Mouse (Mus musculus) A20 (cell line): ENCODE measurements around the gene Eprs.

ENCODE experiments used
- DNase-seq: peaks from one replicate; pipeline ENCODE4 v3.0.0-alpha.2; 2011; ENCODE audit warnings: low read depth, low spot score

Eprs gene

DNA sequence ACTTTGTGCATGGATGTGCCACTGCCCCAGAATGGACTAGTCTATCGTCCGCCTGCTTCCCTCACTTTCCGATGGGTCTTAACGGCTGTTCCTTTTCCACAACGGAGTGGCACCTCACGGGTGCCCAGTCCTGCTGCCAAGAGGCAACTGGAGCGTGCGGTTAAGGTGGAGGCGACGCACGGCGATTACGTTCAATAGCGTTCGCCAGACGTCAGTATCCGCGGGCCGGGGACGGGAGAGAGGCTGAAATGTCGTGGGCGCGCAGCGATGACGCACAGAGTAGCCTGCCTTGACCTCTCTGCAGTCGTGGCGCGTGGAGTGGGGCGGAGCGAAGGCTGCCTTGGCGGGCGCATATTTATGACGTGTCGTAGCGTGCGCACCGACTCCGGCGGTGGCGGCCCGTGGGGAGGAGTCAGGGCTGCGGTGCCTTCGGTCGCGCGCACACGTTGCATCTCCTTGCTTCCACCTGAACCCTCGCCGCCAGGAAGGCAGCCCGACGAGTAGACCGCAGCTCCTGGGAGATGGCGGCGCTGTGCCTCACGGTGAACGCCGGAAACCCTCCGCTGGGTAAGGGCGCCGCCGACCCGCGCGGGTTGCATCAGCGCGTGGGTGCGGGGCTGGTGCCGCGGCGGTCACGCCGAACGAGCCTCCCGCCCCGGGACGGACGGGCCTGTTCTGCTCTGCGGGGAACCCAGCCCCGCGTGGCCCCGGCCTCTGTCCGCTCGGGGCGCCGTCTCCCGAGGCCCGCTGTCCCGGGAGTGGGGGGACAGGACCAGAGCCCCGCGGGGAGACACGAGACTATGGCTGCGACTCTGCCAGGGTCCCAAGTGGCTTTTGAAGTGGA, at the start of gene Eprs:
TSS of gene Eprs (plus strand) at position 368 of the 844 bp plus-strand sequence.
- DNase-seq: peak; percentile 98

GRCm38 (mm10) chr1:185314546-185314945, 48.3 kb upstream of the Eprs start:
- no peak for DNase-seq

GRCm38 (mm10) chr1:185315846-185316568, 46.8 kb upstream of the Eprs start:
- DNase-seq: no peak

GRCm38 (mm10) chr1:185327754-185328345, 35.0 kb upstream of the Eprs start:
- DNase-seq: peak; percentile 55

- DNase-seq: peak; percentile 96
These were observed 33.9 kb upstream of the Eprs start, which contains the start of gene Iars2 for GRCm38 (mm10) chr1:185328721-185329610. Gene Iars2, minus strand, starts transcription at chr1:185329396.

GRCm38 (mm10) chr1:185329851-185330250, 33.0 kb upstream of the Eprs start:
- DNase-seq: peak; percentile 58

DNA sequence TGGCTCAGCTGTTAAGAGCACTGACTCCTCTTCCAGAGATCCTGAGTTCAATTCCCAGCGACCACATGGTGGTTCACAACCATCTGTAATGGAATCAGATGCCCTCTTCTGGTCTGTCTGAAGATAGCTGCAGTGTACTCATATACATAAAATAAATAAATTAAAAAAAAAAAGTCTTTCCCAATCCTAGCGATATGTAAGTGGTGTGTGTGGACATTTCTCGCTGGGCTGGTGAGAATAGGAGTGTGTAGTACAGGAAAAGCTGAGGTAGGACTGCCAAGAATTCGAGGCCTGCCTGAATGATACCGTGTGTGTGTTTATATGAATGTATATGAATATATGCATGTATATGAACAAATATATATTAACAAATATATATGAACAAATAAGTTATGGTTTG, 31.5 kb upstream of the Eprs start:
- peak; percentile 39 for DNase-seq

DNA sequence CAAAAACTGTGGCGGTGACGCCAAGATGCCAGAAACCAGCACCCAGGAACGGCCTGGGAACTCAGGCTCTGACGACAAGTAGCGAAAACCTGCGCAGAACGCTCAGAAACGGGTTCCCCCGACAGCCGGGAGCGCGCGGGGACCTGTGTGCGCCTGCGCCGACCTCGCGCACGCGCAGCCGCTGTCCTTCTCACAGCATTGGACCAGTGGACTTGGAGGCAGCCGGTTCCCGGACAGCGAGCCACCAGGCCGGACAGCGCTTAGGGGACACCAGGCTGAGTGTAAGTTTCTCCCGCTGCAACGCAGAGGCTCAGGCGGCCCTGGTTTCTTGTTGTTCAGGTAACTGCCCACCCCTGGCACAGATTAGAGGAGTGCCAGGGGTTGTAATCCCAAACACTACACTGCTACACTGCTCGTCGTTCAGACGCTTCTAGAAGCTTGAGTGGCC, 30.8 kb upstream of the Eprs start, which contains the start of gene Bpnt1:
TSS of gene Bpnt1 (plus strand) at position 167 of the 448 bp plus-strand sequence.
- peak; percentile 94 for DNase-seq

- DNase-seq: no peak
These were observed 29.2 kb upstream of the Eprs start for GRCm38 (mm10) chr1:185333651-185334050.

GRCm38 (mm10) chr1:185334136-185334535, 28.7 kb upstream of the Eprs start:
- no peak for DNase-seq

DNA sequence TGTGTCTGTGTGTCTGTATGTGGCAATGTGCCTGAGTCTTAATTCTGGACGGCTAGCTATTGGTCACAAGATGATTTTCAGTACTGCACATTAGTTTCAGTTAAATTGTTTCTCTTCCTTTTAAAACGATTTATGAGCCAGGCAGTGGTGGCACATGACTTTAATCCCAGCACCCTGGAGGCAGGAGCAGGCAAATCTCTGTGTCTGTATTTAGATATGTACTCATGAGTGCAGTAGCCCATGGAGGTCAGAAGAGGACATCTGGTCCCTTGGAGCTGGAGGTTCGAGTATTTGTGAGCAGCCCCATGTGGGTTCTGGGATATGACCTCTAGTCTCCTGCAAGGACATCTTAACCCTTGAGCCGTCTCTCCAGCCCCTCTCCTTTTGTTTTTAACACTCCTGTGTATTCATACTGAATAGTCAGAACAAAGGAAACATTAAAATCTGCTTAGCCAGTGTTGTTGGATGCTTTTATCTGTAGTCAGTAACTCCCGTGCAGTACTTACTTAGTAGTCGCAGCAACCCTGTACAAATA, 27.5 kb upstream of the Eprs start:
- DNase-seq: peak; percentile 15

DNA sequence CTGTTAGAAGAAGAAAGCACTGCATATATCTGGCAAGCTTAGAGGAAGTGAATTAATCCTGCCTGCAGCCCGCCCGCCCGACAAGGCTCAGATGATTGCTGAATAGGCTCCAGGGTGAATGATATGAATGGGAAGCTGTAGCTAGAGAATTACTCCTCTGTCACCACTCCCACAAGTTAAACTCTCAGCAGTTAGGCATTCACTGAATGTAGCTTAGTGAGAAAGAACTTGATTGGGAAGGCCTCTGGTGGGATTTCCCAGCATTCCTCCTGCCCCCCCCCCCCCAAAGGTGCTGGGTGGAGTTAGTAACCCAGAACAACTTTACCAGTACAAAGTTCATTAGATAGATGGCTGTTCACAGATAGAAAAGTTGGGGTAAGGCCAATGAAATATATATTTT, 26.3 kb upstream of the Eprs start:
- no peak for DNase-seq

GRCm38 (mm10) chr1:185342441-185342840, 20.4 kb upstream of the Eprs start:
- no peak for DNase-seq

GRCm38 (mm10) chr1:185343422-185343821, 19.4 kb upstream of the Eprs start:
- peak; percentile 33 for DNase-seq

DNA sequence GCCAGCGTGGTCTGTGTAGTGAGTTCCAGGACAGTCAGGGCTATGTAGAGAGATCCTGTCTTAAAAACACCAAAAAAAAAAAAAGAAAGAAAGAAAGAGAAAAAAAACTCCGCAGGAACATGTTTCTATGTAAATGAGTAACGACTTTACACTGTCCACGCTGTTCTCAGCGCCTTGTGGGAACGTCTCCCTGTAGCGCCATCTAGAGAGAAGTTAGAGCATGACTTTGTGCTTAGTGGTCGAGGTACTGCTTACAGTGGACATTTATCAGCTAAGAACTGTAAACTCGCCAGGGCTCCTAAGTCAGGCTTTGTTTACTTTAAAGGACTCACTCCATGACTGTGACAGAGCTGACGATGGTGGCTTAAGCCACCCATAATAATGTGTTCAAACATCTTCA, 16.7 kb upstream of the Eprs start:
- no peak for DNase-seq

- DNase-seq: no peak
These were observed 13.1 kb upstream of the Eprs start for GRCm38 (mm10) chr1:185349741-185350140.

- no peak for DNase-seq
These were observed 12.2 kb upstream of the Eprs start for GRCm38 (mm10) chr1:185350611-185351010.

DNA sequence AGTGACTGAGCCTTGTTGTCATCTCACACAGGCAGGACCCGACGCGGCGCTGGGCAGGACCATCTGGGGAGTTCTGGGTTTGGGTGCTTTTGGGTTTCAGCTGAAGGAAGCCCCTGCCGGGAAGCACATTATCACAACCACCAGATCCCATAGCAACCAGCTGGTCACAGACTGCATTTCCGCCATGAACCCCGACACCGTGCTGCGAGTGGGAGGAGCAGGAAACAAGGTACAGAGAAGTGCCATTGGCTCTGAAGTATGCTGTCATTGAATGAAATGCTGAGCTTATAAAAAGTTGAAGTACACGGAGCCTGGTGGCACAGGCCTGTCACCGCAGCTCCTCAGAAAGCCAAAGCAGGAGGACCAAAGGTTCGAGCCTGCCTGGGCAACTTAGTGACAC, 10.7 kb upstream of the Eprs start:
- no peak for DNase-seq

- no peak for DNase-seq
These were observed 9.5 kb upstream of the Eprs start for GRCm38 (mm10) chr1:185353351-185353750.

GRCm38 (mm10) chr1:185354731-185355130, 8.1 kb upstream of the Eprs start:
- DNase-seq: no peak

DNA sequence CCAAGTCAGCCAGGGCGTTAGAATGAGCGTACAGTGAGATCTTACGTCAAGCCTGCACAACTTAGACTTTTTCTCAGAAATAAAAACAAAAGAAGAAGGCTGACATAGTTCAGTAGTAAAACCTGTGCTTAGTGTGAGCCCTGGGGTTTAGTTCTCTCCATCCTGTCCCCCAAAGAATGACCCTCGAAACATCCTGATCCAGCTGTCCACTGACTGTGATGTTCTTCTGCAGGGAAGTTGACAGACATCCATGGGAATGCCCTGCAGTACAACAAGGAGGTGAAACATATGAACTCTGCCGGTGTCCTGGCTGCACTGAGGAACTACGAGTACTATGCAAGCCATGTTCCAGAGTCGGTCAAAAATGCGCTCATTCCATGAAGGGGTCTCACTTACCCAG, 6.6 kb upstream of the Eprs start:
- DNase-seq: no peak
